Mouse (Mus musculus) intestine, postnatal 0 days (tissue): ENCODE data around the gene Catsperd. TPM values are rescaled to one million over a fixed set of nuclear protein-coding genes. Genes with fewer than 3 reads are reported as not detected.

Experiments used
- ATAC-seq: fragments of 200-750 bp; cut with Nextera tagmentation; 2 replicates; pipeline ENCODE4 v1.8.0; 2017; ENCODE audit warnings: mild to moderate bottlenecking, moderate TSS enrichment, moderate library complexity
- H3K27ac ChIP-seq: fragments of 300-500 bp; sonication (generic); 2 replicates; pipeline ENCODE4 v1.5.1; 2014; ENCODE audit warnings: mild to moderate bottlenecking, low read depth, low read length, moderate library complexity
- H3K27me3 ChIP-seq: fragments of 300-500 bp; sonication (generic); replicated peaks from 2 replicates; pipeline ENCODE4 v1.6.1; 2014; ENCODE audit warnings: low read length, mixed read lengths; ENCODE audit not compliant: control insufficient read depth, insufficient read depth
- H3K36me3 ChIP-seq: fragments of 300-500 bp; sonication (generic); 2 replicates; pipeline ENCODE4 v1.6.1; 2014; ENCODE audit warnings: mild to moderate bottlenecking, moderate library complexity; ENCODE audit not compliant: control insufficient read depth, insufficient read depth
- H3K4me1 ChIP-seq: fragments of 300-500 bp; sonication (generic); replicated peaks from 2 replicates; pipeline ENCODE4 v1.6.1; 2014; ENCODE audit warnings: antibody characterized with exemption, low read length, mixed read lengths; ENCODE audit not compliant: control insufficient read depth, insufficient read depth
- H3K4me2 ChIP-seq: fragments of 300-500 bp; sonication (generic); replicated peaks from 2 replicates; pipeline ENCODE4 v1.6.1; 2014; ENCODE audit warnings: low read depth, mild to moderate bottlenecking, moderate library complexity
- H3K4me3 ChIP-seq: fragments of 300-500 bp; sonication (generic); 2 replicates; pipeline ENCODE4 v1.5.1; 2014; ENCODE audit warnings: low read depth, low read length
- H3K9ac ChIP-seq: fragments of 300-500 bp; sonication (generic); 2 replicates; pipeline ENCODE4 v1.6.1; 2014; ENCODE audit warnings: mild to moderate bottlenecking, low read depth, low read length
- H3K9me3 ChIP-seq: fragments of 300-500 bp; sonication (generic); 2 replicates; pipeline ENCODE4 v1.6.1; 2016; ENCODE audit warnings: mixed run types; ENCODE audit not compliant: control insufficient read depth
- CTCF ChIP-seq: sonication (generic); IDR thresholded peaks from 2 replicates; pipeline ENCODE4 v1.5.1; 2016; ENCODE audit warnings: low read depth, mild to moderate bottlenecking, control low read depth, antibody characterized with exemption, moderate library complexity
- WGBS: fragments of 180-500 bp; shearing (Covaris S2); extraction: QIAGEN DNeasy Blood & Tissue Kit; methylation state at CpG from one replicate; pipeline ENCODE4 v1.1.7; 2014; 5-methylcytosine and 5-hydroxymethylcytosine counted together
- polyA plus RNA-seq: library from polyadenylated mRNA; unstranded; fragments of >200 nt; fragmentation: Nextera tagmentation; extraction: Ambion mirVana; gene quantifications from 2 replicates; pipeline ENCODE4 v1.2.1, GENCODE M21; 2015

Gene Catsperd
- polyA plus RNA-seq, 1 experiment from 2014 or later, result 0.68 TPM

- Histone ChIP-seq H3K36me3 (no peaks in the 10 kb centered on the region), H3K4me2 (no peak overlapping the region), H3K9me3 (no peaks in the 10 kb centered on the region), H3K27me3 (no peaks in the 10 kb centered on the region), H3K4me3 (no peak overlapping the region), H3K27ac (no peak overlapping the region), H3K4me1 (0 out of 2 replicates have a peak, but pooled peaks cover 6% of the 10 kb centered on the region), H3K9ac (no peak overlapping the region)
- ATAC-seq, result no peak
- TF ChIP-seq CTCF, result no peak
- WGBS, result 83% methylated on average over 3 of the region's 3 CpGs
Observed at GRCm38 (mm10) chr17:56667591-56667990, 39.6 kb downstream of the Catsperd start.

GRCm38 (mm10) chr17:56668384-56669144 lies 40.6 kb downstream of the Catsperd start:
- H3K27ac ChIP-seq, result no peak overlapping the region
- peak overlapping the region; percentile 43 for H3K4me3 ChIP-seq
- no peaks in the 10 kb centered on the region for H3K9me3 ChIP-seq
- peak overlapping the region; percentile 90 for H3K4me2 ChIP-seq
- WGBS, result 5% methylated on average over 31 of the region's 31 CpGs
- H3K9ac ChIP-seq, result peak overlapping the region; percentile 23; the same call in 1 of the 2 replicates
- peak; percentile 49 for ATAC-seq
- TF ChIP-seq CTCF, result peak; percentile 97
- H3K4me1 ChIP-seq, result 0 out of 2 replicates have a peak, but pooled peaks cover 6% of the 10 kb centered on the region
- no peaks in the 10 kb centered on the region for H3K27me3 ChIP-seq
- H3K36me3 ChIP-seq, result no peaks in the 10 kb centered on the region

- H3K9ac ChIP-seq, result no peak overlapping the region
- TF ChIP-seq CTCF, result no peak
Observed at GRCm38 (mm10) chr17:56669766-56670165, 41.8 kb downstream of the Catsperd start.

GRCm38 (mm10) chr17:56672941-56673646 lies 45.2 kb downstream of the Catsperd start, which contains the start of gene Ranbp3:
Gene Ranbp3 (plus strand): TSS chr17:56673294.
- Histone ChIP-seq H3K4me1 (0 out of 2 replicates have a peak, but pooled peaks cover 3% of the 10 kb centered on the region), H3K4me2 (peak within 1 kb of the TSS; percentile 78), H3K9me3 (no peaks in the 10 kb centered on the region), H3K27me3 (no peaks in the 10 kb centered on the region), H3K9ac (peak within 1 kb of the TSS; percentile 86), H3K36me3 (peaks cover 14% of the 10 kb centered on the region; the same call in 1 of the 2 replicates), H3K4me3 (peak within 1 kb of the TSS; percentile 66), H3K27ac (peak within 1 kb of the TSS; percentile 73)
- peak; percentile 96 for ATAC-seq
- under 1% methylated on average over 44 of the region's 66 CpGs for WGBS
- no peak for TF ChIP-seq CTCF

More at GRCm38 (mm10) chr17:56669766-56670165, 41.8 kb downstream of the Catsperd start:
- H3K4me1 ChIP-seq, result 0 out of 2 replicates have a peak, but pooled peaks cover 3% of the 10 kb centered on the region
- H3K4me3 ChIP-seq, result no peak overlapping the region
- H3K36me3 ChIP-seq, result no peaks in the 10 kb centered on the region
- H3K4me2 ChIP-seq, result no peak overlapping the region
- 86% methylated on average over 8 of the region's 8 CpGs for WGBS
- no peak overlapping the region for H3K27ac ChIP-seq
- H3K27me3 ChIP-seq, result no peaks in the 10 kb centered on the region
- no peaks in the 10 kb centered on the region for H3K9me3 ChIP-seq
- no peak for ATAC-seq

GRCm38 (mm10) chr17:56673647-56674416 lies 45.9 kb downstream of the Catsperd start:
- TF ChIP-seq CTCF, result no peak
- H3K36me3 ChIP-seq, result peaks cover 17% of the 10 kb centered on the region; the same call in 1 of the 2 replicates
- no peaks in the 10 kb centered on the region for H3K4me1 ChIP-seq
- H3K9ac ChIP-seq, result peak overlapping the region; percentile 86
- H3K27me3 ChIP-seq, result no peaks in the 10 kb centered on the region
- WGBS, result 2% methylated on average over 20 of the region's 37 CpGs
- peak overlapping the region; percentile 78 for H3K4me2 ChIP-seq
- peak overlapping the region; percentile 73 for H3K27ac ChIP-seq
- H3K9me3 ChIP-seq, result no peaks in the 10 kb centered on the region
- peak; percentile 20; the same call in 1 of the 2 replicates for ATAC-seq
- H3K4me3 ChIP-seq, result peak overlapping the region; percentile 66

- Histone ChIP-seq H3K9ac (no peak overlapping the region), H3K27me3 (no peaks in the 10 kb centered on the region), H3K4me1 (no peaks in the 10 kb centered on the region), H3K9me3 (no peaks in the 10 kb centered on the region), H3K27ac (no peak overlapping the region), H3K4me3 (no peak overlapping the region), H3K4me2 (no peak overlapping the region), H3K36me3 (peaks cover 66% of the 10 kb centered on the region)
- WGBS, result 70% methylated on average over 4 of the region's 4 CpGs
- ATAC-seq, result no peak
- TF ChIP-seq CTCF, result no peak
Observed at GRCm38 (mm10) chr17:56681791-56682190, 53.8 kb downstream of the Catsperd start.
